Mouse (Mus musculus) lung, adult 18-20 months (tissue): ENCODE data around the gene Pkd1l3.

Experiments used
- DNase-seq, 2 experiments: peaks; one replicate each; pipeline ENCODE4 v3.0.0; 2022; ENCODE audit warnings: mixed read lengths in 2 of 2

Pkd1l3 gene

GRCm38 (mm10) chr8:109635146-109635545 is 20.8 kb downstream of the Pkd1l3 start:
- no peak for DNase-seq

- DNase-seq = no peak
Measured at GRCm38 (mm10) chr8:109638851-109639250, 24.5 kb downstream of the Pkd1l3 start.

GRCm38 (mm10) chr8:109640410-109640809 is 26.1 kb downstream of the Pkd1l3 start:
- DNase-seq = no peak

GRCm38 (mm10) chr8:109641236-109641635 is 26.9 kb downstream of the Pkd1l3 start:
- no peak for DNase-seq

- no peak for DNase-seq
Measured at GRCm38 (mm10) chr8:109647331-109647730, 33.0 kb downstream of the Pkd1l3 start.

GRCm38 (mm10) chr8:109648469-109648868 is 34.2 kb downstream of the Pkd1l3 start:
- no peak for DNase-seq

GRCm38 (mm10) chr8:109650801-109651200 is 36.5 kb downstream of the Pkd1l3 start:
- no peak for DNase-seq

GRCm38 (mm10) chr8:109656860-109657259 is 42.5 kb downstream of the Pkd1l3 start:
- no peak for DNase-seq

- DNase-seq = no peak
Measured at GRCm38 (mm10) chr8:109662328-109662727, 48.0 kb downstream of the Pkd1l3 start.

- no peak for DNase-seq
Measured at GRCm38 (mm10) chr8:109666616-109667015, 52.3 kb downstream of the Pkd1l3 start.

- no peak for DNase-seq
Measured at GRCm38 (mm10) chr8:109672656-109673055, 58.3 kb downstream of the Pkd1l3 start.

GRCm38 (mm10) chr8:109673596-109673995 is 59.3 kb downstream of the Pkd1l3 start:
- peak; percentile 16 to 41 for DNase-seq

GRCm38 (mm10) chr8:109675896-109676643 is 61.8 kb downstream of the Pkd1l3 start:
- DNase-seq = no peak

- DNase-seq = no peak
Measured at GRCm38 (mm10) chr8:109681535-109681934, 67.2 kb downstream of the Pkd1l3 start.

- no peak for DNase-seq
Measured at GRCm38 (mm10) chr8:109682120-109682519, 67.8 kb downstream of the Pkd1l3 start.

GRCm38 (mm10) chr8:109687248-109687647 is 72.9 kb downstream of the Pkd1l3 start:
- DNase-seq = no peak

- peak in 1 of 2 experiments; percentile 15 for DNase-seq
Measured at GRCm38 (mm10) chr8:109691769-109692168, 77.5 kb downstream of the Pkd1l3 start.

GRCm38 (mm10) chr8:109692443-109693145 is 78.3 kb downstream of the Pkd1l3 start:
- DNase-seq = peak in 1 of 2 experiments; percentile 56

- peak; percentile 98 to 99 for DNase-seq
Measured at GRCm38 (mm10) chr8:109693146-109693900, 79.0 kb downstream of the Pkd1l3 start, which contains the start of gene Ist1. Gene Ist1 (minus strand): TSS chr8:109693260.

GRCm38 (mm10) chr8:109694154-109694553 is 79.8 kb downstream of the Pkd1l3 start:
- DNase-seq = no peak

- DNase-seq = no peak
Measured at GRCm38 (mm10) chr8:109697754-109698153, 83.4 kb downstream of the Pkd1l3 start.

- no peak for DNase-seq
Measured at GRCm38 (mm10) chr8:109698477-109698876, 84.2 kb downstream of the Pkd1l3 start.
